Mouse (Mus musculus): ENCODE data around the gene Il22ra2. TPM values are rescaled to one million over a fixed set of nuclear protein-coding genes. Genes with fewer than 3 reads are reported as not detected.

Gene Il22ra2
- total and polyA plus RNA-seq, 3 experiments = not detected

GRCm38 (mm10) chr10:19657426-19657825, 35.6 kb downstream of the Il22ra2 start:
- Histone ChIP-seq H3K27me3 (ENCODE audit: control insufficient read depth in 1 of 2, insufficient read depth in 2 of 2, low read length in 2 of 2) (no peaks in the 10 kb centered on the region; a peak in 1 of 4 replicates), H3K27ac (ENCODE audit: control insufficient read depth, low read depth, low read length) (no peak overlapping the region), H3K4me1 (ENCODE audit: control insufficient read depth in 1 of 2, insufficient read depth in 2 of 2, low read length in 2 of 2) (no peaks in the 10 kb centered on the region), H3K9ac (ENCODE audit: control insufficient read depth, low read depth, low read length, poor library complexity, severe bottlenecking) (no peak overlapping the region), H3K79me2 (ENCODE audit: control insufficient read depth, insufficient read depth, low read length, poor library complexity) (no peaks in the 10 kb centered on the region), H3K36me3 (ENCODE audit: control insufficient read depth in 1 of 2, insufficient read depth in 2 of 2, low read length in 2 of 2) (no peaks in the 10 kb centered on the region), H3K4me3 (ENCODE audit: control insufficient read depth in 1 of 2, insufficient read depth in 1 of 2, low read depth in 2 of 2, low read length in 2 of 2) (no peak overlapping the region), H3K9me3 (replicated peaks; ENCODE audit: insufficient read depth, low read length) (no peaks in the 10 kb centered on the region)
- no peak for DNase-seq (ENCODE audit: low read depth, low spot score)
- TF ChIP-seq GABPA (IDR thresholded peaks at IDR 0.05; ENCODE audit: low read depth, low read length) (no peak), MAX (IDR thresholded peaks at IDR 0.05; ENCODE audit: low read length) (no peak), SMC3 (IDR thresholded peaks at IDR 0.05; ENCODE audit: low read depth, low read length) (no peak), KAT2A (conservative IDR thresholded peaks at IDR 0.05; ENCODE audit: low read depth, low read length) (no peak), BHLHE40 (IDR thresholded peaks at IDR 0.05; ENCODE audit: borderline replicate concordance, low read depth, low read length) (no peak), RAD21 (IDR thresholded peaks at IDR 0.05; ENCODE audit: low read depth, low read length) (no peak), UBTF (IDR thresholded peaks at IDR 0.05; ENCODE audit: borderline replicate concordance, insufficient read depth, low read depth, low read length) (no peak), MXI1 (IDR thresholded peaks at IDR 0.05; ENCODE audit: low read depth, low read length) (no peak), TCF12 (IDR thresholded peaks at IDR 0.05; ENCODE audit: low read depth, low read length) (no peak), HCFC1 (IDR thresholded peaks at IDR 0.05; ENCODE audit: low read depth, low read length) (no peak)

GRCm38 (mm10) chr10:19659953-19660352, 38.2 kb downstream of the Il22ra2 start:
- TF ChIP-seq MEF2A (IDR thresholded peaks at IDR 0.05; ENCODE audit: extremely low read depth, insufficient replicate concordance, low read depth, low read length, poor library complexity, severe bottlenecking) (no peak), EP300 (IDR thresholded peaks at IDR 0.05; ENCODE audit: low read depth in 1 of 2, low read length in 2 of 2) (no peak), NRF1 (IDR thresholded peaks at IDR 0.05; ENCODE audit: insufficient read depth, low read depth, low read length, poor library complexity, severe bottlenecking) (no peak), TAL1 (IDR thresholded peaks at IDR 0.05; ENCODE audit: low read length) (no peak), TBP (IDR thresholded peaks at IDR 0.05; ENCODE audit: low read depth, low read length) (no peak), ZKSCAN1 (IDR thresholded peaks at IDR 0.05; ENCODE audit: low read depth, low read length) (no peak), E2F4 (IDR thresholded peaks at IDR 0.05; ENCODE audit: borderline replicate concordance, low read depth, low read length) (no peak), JUND (IDR thresholded peaks at IDR 0.05; ENCODE audit: low read depth, low read length) (no peak), CTCF (IDR thresholded peaks at IDR 0.05 in 2 of 3, conservative IDR thresholded peaks at IDR 0.05 in 1 of 3; ENCODE audit: control insufficient read depth in 1 of 3, insufficient read depth in 1 of 3, low read depth in 2 of 3, low read length in 3 of 3, poor library complexity in 1 of 3, severe bottlenecking in 1 of 3) (no peak), MAX (IDR thresholded peaks at IDR 0.05; ENCODE audit: low read length) (no peak), KAT2A (conservative IDR thresholded peaks at IDR 0.05; ENCODE audit: low read depth, low read length) (no peak), POLR2AphosphoS5 (IDR thresholded peaks at IDR 0.05; ENCODE audit: borderline replicate concordance, low read depth, low read length) (no peak), POLR2A (IDR thresholded peaks at IDR 0.05; ENCODE audit: control insufficient read depth in 1 of 2, insufficient read depth in 1 of 2, low read depth in 1 of 2, low read length in 2 of 2, poor library complexity in 1 of 2) (no peak), ZMIZ1 (IDR thresholded peaks at IDR 0.05; ENCODE audit: low read depth, low read length) (no peak), HCFC1 (IDR thresholded peaks at IDR 0.05; ENCODE audit: low read depth, low read length) (no peak), MYB (IDR thresholded peaks at IDR 0.05; ENCODE audit: low read depth, low read length) (no peak), GATA1 (IDR thresholded peaks at IDR 0.05; ENCODE audit: low read depth, low read length) (no peak)
- H3K79me2 ChIP-seq (ENCODE audit: control insufficient read depth, insufficient read depth, low read length, poor library complexity) = no peaks in the 10 kb centered on the region
- H3K27ac ChIP-seq (ENCODE audit: control insufficient read depth, low read depth, low read length) = no peak overlapping the region
- no peak overlapping the region for H3K9ac ChIP-seq (ENCODE audit: control insufficient read depth, low read depth, low read length, poor library complexity, severe bottlenecking)
- H3K36me3 ChIP-seq (ENCODE audit: control insufficient read depth in 1 of 2, insufficient read depth in 2 of 2, low read length in 2 of 2) = no peaks in the 10 kb centered on the region
- H3K4me1 ChIP-seq (ENCODE audit: control insufficient read depth in 1 of 2, insufficient read depth in 2 of 2, low read length in 2 of 2) = no peaks in the 10 kb centered on the region
- no peaks in the 10 kb centered on the region for H3K9me3 ChIP-seq (replicated peaks; ENCODE audit: insufficient read depth, low read length)
- no peaks in the 10 kb centered on the region; a peak in 3 of 4 replicates for H3K27me3 ChIP-seq (ENCODE audit: control insufficient read depth in 1 of 2, insufficient read depth in 2 of 2, low read length in 2 of 2)
- no peak for DNase-seq (ENCODE audit: low read depth, low spot score)
- H3K4me3 ChIP-seq (ENCODE audit: control insufficient read depth in 1 of 2, insufficient read depth in 1 of 2, low read depth in 2 of 2, low read length in 2 of 2) = no peak overlapping the region

Data from MEL (cell line).